Mouse (Mus musculus): Measurements from ENCODE around the gene Neurod1. TPM values are rescaled to one million over a fixed set of nuclear protein-coding genes. Genes with fewer than 3 reads are reported as not detected.

Gene Neurod1
- polyA plus RNA-seq, 1 experiment from 2014 or later = 53.7 TPM

GRCm38 (mm10) chr2:79455646-79456045 lies 905 bp downstream of the Neurod1 start:
- under 1% methylated on average over 10 of the region's 10 CpGs for WGBS
- H3K27ac ChIP-seq = peak overlapping the region; percentile 89
- no peaks in the 10 kb centered on the region for H3K9me3 ChIP-seq
- H3K4me3 ChIP-seq = peak overlapping the region; percentile 53
- H3K4me2 ChIP-seq = peak overlapping the region; percentile 73
- peaks cover 62% of the 10 kb centered on the region for H3K4me1 ChIP-seq (replicated peaks)
- peak overlapping the region; percentile 76 for H3K9ac ChIP-seq
- H3K36me3 ChIP-seq = no peaks in the 10 kb centered on the region
- no peak for ATAC-seq (ENCODE audit: low FRiP score)
- peaks cover 55% of the 10 kb centered on the region for H3K27me3 ChIP-seq

DNA sequence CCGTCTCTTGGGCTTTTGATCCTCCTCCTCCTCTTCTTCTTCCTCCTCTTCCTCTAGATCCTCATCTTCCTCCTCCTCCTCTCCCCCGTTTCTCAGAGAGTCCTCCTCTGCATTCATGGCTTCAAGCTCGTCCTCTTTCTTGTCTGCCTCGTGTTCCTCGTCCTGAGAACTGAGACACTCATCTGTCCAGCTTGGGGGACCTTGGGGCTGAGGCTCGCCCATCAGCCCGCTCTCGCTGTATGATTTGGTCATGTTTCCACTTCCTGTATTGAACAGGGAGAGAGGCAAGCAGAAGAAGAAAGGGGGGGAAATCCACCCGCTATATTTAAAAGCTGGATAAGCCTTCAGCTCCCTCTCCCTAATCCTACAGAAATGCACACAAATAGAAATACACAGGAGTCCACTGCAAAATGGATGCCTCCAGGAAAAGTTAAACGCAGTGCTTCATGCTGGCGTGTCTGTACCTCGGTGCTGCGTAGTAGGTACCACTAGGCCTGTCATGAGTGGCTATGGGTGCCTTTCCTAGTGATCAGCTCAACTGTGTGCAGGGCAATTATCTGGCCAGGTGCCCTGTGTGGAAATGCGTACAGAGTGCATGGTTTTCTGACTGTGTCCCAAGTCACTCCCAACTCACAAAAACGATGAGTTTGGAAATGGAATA lies 1.6 kb downstream of the Neurod1 start:
- Histone ChIP-seq H3K27ac (peak overlapping the region; percentile 89), H3K4me3 (peak overlapping the region; percentile 53), H3K9ac (peak overlapping the region; percentile 76), H3K9me3 (no peaks in the 10 kb centered on the region), H3K27me3 (peaks cover 47% of the 10 kb centered on the region), H3K4me1 (replicated peaks) (peaks cover 55% of the 10 kb centered on the region), H3K4me2 (peak overlapping the region; percentile 73), H3K36me3 (no peaks in the 10 kb centered on the region)
- ATAC-seq (ENCODE audit: low FRiP score) = no peak
- 12% methylated on average over 15 of the region's 15 CpGs for WGBS

- peak; percentile 65 for ATAC-seq (ENCODE audit: low FRiP score)
- Histone ChIP-seq H3K27me3 (peaks cover 41% of the 10 kb centered on the region), H3K9ac (peak overlapping the region; percentile 76), H3K4me2 (peak overlapping the region; percentile 73), H3K4me3 (peak overlapping the region; percentile 53), H3K9me3 (no peaks in the 10 kb centered on the region), H3K4me1 (replicated peaks) (peaks cover 47% of the 10 kb centered on the region), H3K27ac (peak overlapping the region; percentile 89), H3K36me3 (no peaks in the 10 kb centered on the region)
- 1% methylated on average over 55 of the region's 55 CpGs for WGBS
Observed at GRCm38 (mm10) chr2:79453901-79454781, 2.4 kb downstream of the Neurod1 start.

DNA sequence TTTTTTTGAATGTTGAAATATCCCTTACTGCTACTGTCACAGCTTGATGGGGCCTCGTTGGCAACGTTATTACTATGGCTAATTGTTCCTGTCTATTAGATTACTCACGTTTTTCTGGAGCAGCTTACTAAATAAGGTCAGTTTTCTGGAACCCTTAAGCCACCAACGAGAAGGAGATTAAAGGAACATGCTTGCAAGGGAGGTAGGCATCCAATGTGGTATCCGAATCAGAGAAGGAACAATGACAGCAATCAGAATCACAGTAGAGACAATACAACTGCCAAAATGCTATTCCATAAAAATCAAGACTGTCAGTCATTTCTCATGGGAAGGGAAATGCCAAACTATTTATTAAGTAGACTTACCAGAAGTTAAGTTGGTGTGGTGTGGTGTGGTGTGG lies 5.1 kb downstream of the Neurod1 start:
- Histone ChIP-seq H3K27me3 (peaks cover 20% of the 10 kb centered on the region), H3K4me3 (no peak overlapping the region), H3K4me1 (replicated peaks) (peaks cover 25% of the 10 kb centered on the region), H3K9ac (no peak overlapping the region), H3K4me2 (peak overlapping the region; percentile 29; the same call in 1 of the 2 replicates), H3K9me3 (no peaks in the 10 kb centered on the region), H3K36me3 (no peaks in the 10 kb centered on the region), H3K27ac (peak overlapping the region; percentile 55; the same call in 1 of the 2 replicates)
- 43% methylated on average over 5 of the region's 5 CpGs for WGBS
- no peak for ATAC-seq (ENCODE audit: low FRiP score)

GRCm38 (mm10) chr2:79450684-79451394 lies 5.7 kb downstream of the Neurod1 start:
- 39% methylated on average over 4 of the region's 4 CpGs for WGBS
- no peak for ATAC-seq (ENCODE audit: low FRiP score)
- Histone ChIP-seq H3K4me1 (replicated peaks) (peaks cover 22% of the 10 kb centered on the region), H3K9me3 (no peaks in the 10 kb centered on the region), H3K4me2 (peak overlapping the region; percentile 29; the same call in 1 of the 2 replicates), H3K4me3 (no peak overlapping the region), H3K27ac (peak overlapping the region; percentile 44; the same call in 1 of the 2 replicates), H3K27me3 (peaks cover 19% of the 10 kb centered on the region), H3K9ac (no peak overlapping the region), H3K36me3 (no peaks in the 10 kb centered on the region)

GRCm38 (mm10) chr2:79449371-79449770 lies 7.2 kb downstream of the Neurod1 start:
- peaks cover 7% of the 10 kb centered on the region for H3K4me1 ChIP-seq (replicated peaks)
- H3K36me3 ChIP-seq = no peaks in the 10 kb centered on the region
- no peaks in the 10 kb centered on the region for H3K9me3 ChIP-seq
- H3K27ac ChIP-seq = peak overlapping the region; percentile 55; the same call in 1 of the 2 replicates
- 0 out of 2 replicates have a peak, but pooled peaks cover 4% of the 10 kb centered on the region for H3K27me3 ChIP-seq
- H3K9ac ChIP-seq = no peak overlapping the region
- no peak overlapping the region for H3K4me2 ChIP-seq
- no peak overlapping the region for H3K4me3 ChIP-seq
- WGBS = 46% methylated on average over 4 of the region's 4 CpGs
- ATAC-seq (ENCODE audit: low FRiP score) = 0 out of 2 replicates have a peak, but pooled peaks have one; percentile 27

DNA sequence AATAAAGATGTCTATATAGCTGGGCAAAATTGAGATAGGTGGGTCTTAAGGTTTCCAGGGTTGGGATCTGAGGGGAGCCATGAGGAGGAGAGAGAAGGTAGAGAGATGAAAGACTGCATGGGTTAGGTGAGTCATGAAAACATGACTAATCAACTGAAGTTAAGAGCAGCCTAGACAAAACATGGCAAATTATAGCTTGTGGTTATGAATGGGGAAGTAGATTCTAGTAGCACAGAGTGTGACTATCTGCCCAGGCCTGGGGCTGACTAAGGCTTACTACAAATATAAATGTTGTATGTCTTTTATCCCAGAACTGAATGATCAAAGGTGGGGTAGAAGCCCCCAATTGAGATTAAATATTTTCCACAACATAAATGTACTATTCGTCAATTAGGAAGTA lies 9.4 kb downstream of the Neurod1 start:
- Histone ChIP-seq H3K27ac (no peak overlapping the region), H3K27me3 (0 out of 2 replicates have a peak, but pooled peaks cover 2% of the 10 kb centered on the region), H3K9ac (no peak overlapping the region), H3K4me3 (no peak overlapping the region), H3K4me1 (replicated peaks) (no peaks in the 10 kb centered on the region), H3K36me3 (no peaks in the 10 kb centered on the region), H3K9me3 (no peaks in the 10 kb centered on the region), H3K4me2 (no peak overlapping the region)
- ATAC-seq (ENCODE audit: low FRiP score) = no peak
- 76% methylated on average over 1 of the region's 1 CpGs for WGBS

DNA sequence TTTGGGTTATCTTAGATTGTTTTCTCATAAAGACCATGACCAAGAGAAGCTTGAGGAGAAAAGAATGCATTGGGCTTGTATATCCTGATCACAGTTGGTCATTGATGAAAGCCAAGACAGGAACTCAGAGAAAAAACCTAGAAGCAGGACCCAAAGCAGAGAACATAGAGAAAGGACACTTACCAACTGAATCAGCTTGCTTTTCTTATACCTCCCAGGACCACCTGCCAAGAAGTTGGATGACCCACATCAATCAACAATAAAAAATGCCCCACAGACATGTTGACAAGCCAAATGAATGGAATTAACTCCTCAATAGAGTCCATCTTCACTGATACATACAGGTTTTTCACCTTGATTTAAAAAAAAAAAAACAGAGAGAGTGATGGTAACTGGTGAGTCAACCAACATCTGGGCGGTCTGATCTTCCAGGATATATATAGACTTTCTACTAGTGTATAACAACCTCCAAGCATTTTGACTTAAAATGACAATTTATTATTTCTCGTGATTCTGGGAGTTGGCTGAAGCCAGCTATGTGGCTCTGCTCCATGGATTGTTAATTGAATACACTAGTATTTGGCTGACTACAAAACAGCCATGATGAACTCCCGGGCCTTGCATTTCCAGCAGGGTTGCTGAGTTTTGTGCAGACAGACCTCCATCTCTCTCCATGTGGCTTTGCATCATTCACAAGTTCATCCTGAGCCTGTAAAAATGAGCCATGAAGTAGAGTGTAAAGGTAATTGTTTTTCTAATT lies 12.5 kb downstream of the Neurod1 start:
- Histone ChIP-seq H3K9ac (no peak overlapping the region), H3K36me3 (no peaks in the 10 kb centered on the region), H3K27me3 (no peaks in the 10 kb centered on the region), H3K4me3 (no peak overlapping the region), H3K27ac (no peak overlapping the region), H3K9me3 (no peaks in the 10 kb centered on the region), H3K4me2 (no peak overlapping the region), H3K4me1 (replicated peaks) (no peaks in the 10 kb centered on the region)
- 93% methylated on average over 3 of the region's 3 CpGs for WGBS
- no peak for ATAC-seq (ENCODE audit: low FRiP score)

DNA sequence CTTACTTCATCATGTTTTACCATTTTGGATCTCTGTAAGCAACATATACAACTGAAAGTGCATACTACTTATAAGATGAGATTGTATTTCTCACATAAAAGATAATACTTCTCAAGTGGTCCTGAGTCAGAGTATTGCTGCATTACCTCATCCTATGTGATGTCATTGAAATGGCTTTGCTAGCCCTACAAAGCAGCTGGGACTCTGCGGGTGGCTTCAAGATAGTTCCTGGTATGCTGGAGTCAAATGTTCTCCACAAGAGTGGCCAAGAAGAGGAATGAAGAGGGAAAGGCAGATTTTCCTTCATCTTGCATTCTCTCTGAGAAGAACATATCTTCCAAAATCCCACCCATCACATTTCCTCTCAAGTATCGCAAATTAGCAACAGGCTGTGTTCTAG lies 13.2 kb downstream of the Neurod1 start:
- Histone ChIP-seq H3K4me3 (no peak overlapping the region), H3K27ac (no peak overlapping the region), H3K9me3 (no peaks in the 10 kb centered on the region), H3K4me1 (replicated peaks) (no peaks in the 10 kb centered on the region), H3K9ac (no peak overlapping the region), H3K4me2 (no peak overlapping the region), H3K27me3 (no peaks in the 10 kb centered on the region), H3K36me3 (no peaks in the 10 kb centered on the region)
- 95% methylated on average over 2 of the region's 2 CpGs for WGBS
- no peak for ATAC-seq (ENCODE audit: low FRiP score)

DNA sequence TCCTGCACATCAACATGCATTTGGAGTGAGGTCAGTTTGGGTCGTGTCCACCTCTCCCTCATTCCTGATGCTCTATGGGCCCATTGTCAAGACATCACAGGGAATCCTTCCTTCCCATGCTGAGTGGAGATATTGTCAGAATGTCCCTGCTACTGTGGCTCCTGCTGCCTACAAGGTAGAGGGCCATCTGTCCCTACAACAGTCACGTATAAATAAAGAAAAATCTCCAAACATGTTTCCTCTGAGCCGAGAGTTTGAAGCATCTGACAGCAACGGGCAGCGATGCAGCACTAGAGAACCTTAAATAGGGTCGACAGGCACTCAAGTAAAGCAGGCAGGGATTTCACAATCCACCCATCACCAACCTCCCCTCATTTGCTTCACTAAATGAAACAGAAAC lies 13.6 kb downstream of the Neurod1 start:
- Histone ChIP-seq H3K36me3 (no peaks in the 10 kb centered on the region), H3K27ac (no peak overlapping the region), H3K4me2 (no peak overlapping the region), H3K27me3 (no peaks in the 10 kb centered on the region), H3K9ac (no peak overlapping the region), H3K4me1 (replicated peaks) (no peaks in the 10 kb centered on the region), H3K4me3 (no peak overlapping the region), H3K9me3 (no peaks in the 10 kb centered on the region)
- no peak for ATAC-seq (ENCODE audit: low FRiP score)
- 75% methylated on average over 6 of the region's 6 CpGs for WGBS

DNA sequence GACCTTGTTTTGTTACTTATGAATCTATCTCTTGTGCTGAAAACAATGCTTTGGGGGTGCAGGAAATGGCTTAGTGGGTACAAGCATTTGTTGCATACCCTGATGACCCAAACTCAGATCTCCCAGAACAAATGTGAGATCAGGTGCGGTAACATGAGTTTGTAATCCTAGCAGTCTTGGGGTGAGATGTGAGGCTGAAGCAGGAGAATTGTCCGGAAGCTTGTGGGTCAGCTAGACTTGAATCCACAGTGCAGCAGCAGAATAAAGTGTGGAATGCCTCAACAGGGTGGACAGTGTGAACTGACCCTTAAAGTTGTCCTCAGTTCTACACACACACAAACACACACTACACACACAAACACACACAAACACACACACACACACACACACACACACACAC lies 14.3 kb downstream of the Neurod1 start:
- Histone ChIP-seq H3K27ac (no peak overlapping the region), H3K4me3 (no peak overlapping the region), H3K4me2 (no peak overlapping the region), H3K27me3 (no peaks in the 10 kb centered on the region), H3K36me3 (no peaks in the 10 kb centered on the region), H3K4me1 (replicated peaks) (no peaks in the 10 kb centered on the region), H3K9ac (no peak overlapping the region), H3K9me3 (no peaks in the 10 kb centered on the region)
- WGBS = 95% methylated on average over 2 of the region's 2 CpGs
- no peak for ATAC-seq (ENCODE audit: low FRiP score)
